Mouse (Mus musculus): ENCODE data around the gene Olfr229.
"Not testable (repeated sequence)": the region's sequence is repeated elsewhere in the genome, so short reads cannot be mapped to it uniquely, and the experiment has no call there.

Gene Olfr229

GRCm38 (mm10) chr9:39907036-39907435 is at the start of gene Olfr229:
Olfr229 (plus strand) TSS chr9:39907336.
- DNase-seq (ENCODE audit: low read depth, low spot score) = no peak

GRCm38 (mm10) chr9:39866122-39866521 is 41.0 kb upstream of the Olfr229 start, which contains the start of gene Olfr972:
Olfr972 (plus strand) TSS chr9:39866422.
- DNase-seq (ENCODE audit: low read depth, low spot score) = no peak

- DNase-seq (ENCODE audit: low read depth, low spot score) = not testable (repeated sequence)
These were observed 35.1 kb upstream of the Olfr229 start for GRCm38 (mm10) chr9:39871986-39872385.

- not testable (repeated sequence) for DNase-seq (ENCODE audit: low read depth, low spot score)
These were observed 29.4 kb upstream of the Olfr229 start for GRCm38 (mm10) chr9:39877541-39878396.

- no peak for DNase-seq (ENCODE audit: low read depth, low spot score)
These were observed 2.0 kb upstream of the Olfr229 start for GRCm38 (mm10) chr9:39905106-39905505.

- no peak for DNase-seq (ENCODE audit: low read depth, low spot score)
These were observed 2.8 kb downstream of the Olfr229 start for GRCm38 (mm10) chr9:39909939-39910338.

- DNase-seq (ENCODE audit: low read depth, low spot score) = not testable (repeated sequence)
These were observed 21.1 kb downstream of the Olfr229 start for GRCm38 (mm10) chr9:39927975-39928836.

GRCm38 (mm10) chr9:39928837-39929236 is 21.7 kb downstream of the Olfr229 start:
- DNase-seq (ENCODE audit: low read depth, low spot score) = not testable (repeated sequence)

GRCm38 (mm10) chr9:39937201-39937600 is 30.1 kb downstream of the Olfr229 start, which contains the start of gene Olfr974:
Olfr974 (plus strand) TSS chr9:39937501.
- no peak for DNase-seq (ENCODE audit: low read depth, low spot score)

- no peak for DNase-seq (ENCODE audit: low read depth, low spot score)
These were observed 44.8 kb downstream of the Olfr229 start, which contains the start of gene Olfr975 for GRCm38 (mm10) chr9:39951946-39952345. Olfr975 (minus strand) TSS chr9:39952046.

GRCm38 (mm10) chr9:39961033-39961432 is 53.9 kb downstream of the Olfr229 start, which contains the start of gene Olfr976:
Olfr976 (minus strand) TSS chr9:39961133.
- DNase-seq (ENCODE audit: low read depth, low spot score) = not testable (repeated sequence)

Data from embryo, embryonic 11.5 days (tissue).